Mouse (Mus musculus) adrenal gland, postnatal 36 days (tissue): ENCODE data around the gene Rps6kb1. TPM values are rescaled to one million over a fixed set of nuclear protein-coding genes. Genes with fewer than 3 reads are reported as not detected.
"Not testable (repeated sequence)": the region's sequence is repeated elsewhere in the genome, so short reads cannot be mapped to it uniquely, and the experiment has no call there.

Source experiments
- DNase-seq, 2 experiments: peaks; one replicate each; pipeline ENCODE4 v3.0.0; 2021; ENCODE audit warnings: mixed read lengths in 1 of 2
- total RNA-seq, 2 experiments: library from RNA; stranded (reverse); gene quantifications; 2 replicates each; pipeline ENCODE4 v1.2.3; 2021

Gene Rps6kb1
- total RNA-seq, 2 experiments from 2014 or later: 36.8 to 44.8 TPM

DNA sequence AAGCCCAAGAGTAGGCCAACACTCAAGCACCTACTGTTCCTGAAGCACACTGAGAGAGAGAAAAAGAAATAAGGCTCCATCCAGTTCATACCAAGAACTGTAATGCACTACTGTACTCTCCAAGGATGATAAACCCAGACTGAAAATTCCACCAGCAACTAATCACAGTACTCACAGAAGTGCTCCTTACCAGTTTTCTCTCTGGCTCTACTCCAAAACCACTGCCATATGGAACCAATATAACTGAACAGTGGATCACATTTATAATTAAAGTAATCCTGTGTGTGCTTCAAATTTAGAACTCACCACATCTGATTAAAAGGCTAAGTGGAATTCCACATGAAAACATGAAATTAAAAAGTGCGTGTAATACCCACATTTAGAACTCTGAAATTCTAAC is 1.8 kb downstream of the Rps6kb1 start:
- DNase-seq: no peak

DNA sequence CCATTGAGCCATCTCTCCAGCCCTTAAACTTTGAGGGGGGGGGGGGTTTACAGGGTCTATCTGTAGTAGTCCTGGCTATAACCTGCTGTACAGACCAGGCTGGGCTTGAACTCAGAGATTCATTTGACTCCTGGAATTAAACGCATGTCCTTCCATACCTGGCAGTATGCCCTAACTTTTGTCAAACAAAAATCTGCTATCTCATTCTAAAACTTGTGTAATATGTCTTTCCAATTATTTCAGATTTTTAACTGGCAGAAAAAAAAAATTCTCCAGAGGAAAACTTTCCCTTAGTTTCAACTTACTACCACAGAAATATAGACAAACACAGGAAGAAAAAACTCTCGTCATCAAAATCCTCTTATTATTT is 4.1 kb downstream of the Rps6kb1 start:
- no peak for DNase-seq

DNA sequence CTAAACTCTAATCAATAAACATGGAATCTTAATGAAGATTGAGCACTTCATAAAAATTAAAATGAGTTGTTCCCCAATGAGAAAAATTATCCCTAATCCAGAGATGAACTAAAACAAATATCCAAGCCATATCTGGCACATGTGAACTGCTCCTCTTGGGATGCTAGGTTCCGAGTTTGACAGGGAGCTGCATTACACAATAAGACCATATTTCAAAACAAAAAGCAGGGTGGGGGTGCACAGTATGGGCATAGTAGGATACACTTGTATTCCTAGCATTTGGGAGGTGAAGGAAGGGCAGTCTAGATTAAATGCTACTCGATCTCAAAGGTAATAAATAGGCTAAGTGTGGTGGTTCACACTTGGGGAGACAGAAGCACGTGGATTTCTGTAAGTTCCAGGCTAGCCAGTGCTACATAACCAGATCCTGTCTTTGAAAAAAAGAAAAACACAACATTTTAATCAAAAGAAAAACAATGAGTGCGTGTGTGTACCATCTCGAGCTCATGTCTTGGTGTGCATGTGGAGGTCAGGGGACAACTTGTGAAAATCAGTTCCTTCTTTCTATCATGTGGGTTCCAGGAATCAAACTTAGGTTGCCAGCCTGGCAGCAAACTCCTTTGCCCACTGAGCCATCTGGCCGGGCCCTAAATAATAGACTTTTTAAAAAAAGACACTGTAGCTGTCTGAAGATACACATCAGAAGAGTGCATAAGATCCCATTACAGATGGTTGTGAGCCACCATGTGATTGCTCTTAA is 4.7 kb downstream of the Rps6kb1 start:
- no peak for DNase-seq

DNA sequence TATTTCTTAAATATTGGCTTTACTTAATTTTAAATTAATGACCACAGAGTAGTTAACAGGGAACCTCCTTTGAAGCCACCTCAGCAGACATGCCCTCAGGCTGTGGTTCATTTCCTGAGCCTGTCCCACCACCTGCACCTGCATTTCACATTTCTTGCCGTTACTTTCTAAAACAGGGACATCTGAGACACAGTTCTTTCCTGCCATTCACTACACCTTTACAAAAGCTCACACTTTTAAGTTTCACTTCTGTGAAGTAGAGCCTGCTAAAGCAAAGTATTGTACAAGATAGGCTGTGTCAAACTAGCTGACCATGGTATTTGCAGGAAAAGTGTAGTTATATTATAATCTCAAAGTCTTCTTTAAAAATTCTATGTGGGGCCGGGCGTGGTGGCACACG is 5.8 kb downstream of the Rps6kb1 start:
- DNase-seq: no peak

DNA sequence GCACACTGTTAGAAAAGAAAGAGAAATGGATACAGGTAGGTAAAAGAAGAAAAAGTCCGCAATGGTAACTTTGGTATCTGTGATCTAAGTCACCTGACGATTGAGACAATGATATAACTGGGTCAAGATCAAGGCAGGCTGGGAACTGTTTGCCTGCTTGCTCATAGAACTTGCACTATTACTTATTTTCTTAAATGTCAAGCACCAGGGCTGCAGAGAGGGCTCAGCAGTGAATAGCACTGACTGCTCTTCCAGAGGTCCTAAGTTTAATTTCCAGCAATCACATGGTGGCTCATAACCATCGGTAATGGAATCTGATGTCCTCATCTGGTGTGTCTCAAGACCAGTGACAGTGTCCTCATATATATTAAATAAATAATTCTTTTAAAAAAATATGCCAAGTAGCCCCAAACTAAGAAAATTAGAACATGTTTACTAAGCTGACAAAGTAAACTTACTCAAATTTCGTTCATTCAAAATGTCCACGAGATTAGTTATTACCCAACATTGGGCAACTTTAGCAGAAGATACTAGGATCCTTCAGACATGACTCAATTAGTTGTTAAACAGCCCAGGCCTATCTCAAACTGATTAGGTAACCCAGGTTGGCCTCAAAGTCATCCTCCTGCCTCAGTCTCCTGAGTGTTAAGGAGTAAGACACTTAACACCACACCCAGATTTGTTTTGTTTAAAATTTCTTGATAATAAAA is 10.2 kb downstream of the Rps6kb1 start:
- peak; percentile 15 to 20 for DNase-seq

DNA sequence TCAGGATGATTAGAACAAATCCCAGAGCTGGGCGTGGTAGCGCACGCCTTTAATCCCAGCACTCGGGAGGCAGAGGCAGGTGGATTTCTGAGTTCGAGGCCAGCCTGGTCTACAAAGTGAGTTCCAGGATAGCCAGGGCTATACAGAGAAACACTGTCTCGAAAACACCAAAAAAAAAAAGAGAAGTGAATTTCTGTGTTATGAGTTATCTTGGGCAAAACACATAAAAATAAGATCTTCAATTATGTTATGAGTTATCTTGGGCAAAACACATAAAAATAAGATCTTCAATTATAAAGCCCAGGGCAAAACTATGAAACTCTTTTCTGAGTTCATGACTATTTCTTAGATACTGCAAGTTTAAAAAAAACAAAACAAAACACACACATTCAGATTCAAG is 11.3 kb downstream of the Rps6kb1 start:
- DNase-seq: not testable (repeated sequence)

DNA sequence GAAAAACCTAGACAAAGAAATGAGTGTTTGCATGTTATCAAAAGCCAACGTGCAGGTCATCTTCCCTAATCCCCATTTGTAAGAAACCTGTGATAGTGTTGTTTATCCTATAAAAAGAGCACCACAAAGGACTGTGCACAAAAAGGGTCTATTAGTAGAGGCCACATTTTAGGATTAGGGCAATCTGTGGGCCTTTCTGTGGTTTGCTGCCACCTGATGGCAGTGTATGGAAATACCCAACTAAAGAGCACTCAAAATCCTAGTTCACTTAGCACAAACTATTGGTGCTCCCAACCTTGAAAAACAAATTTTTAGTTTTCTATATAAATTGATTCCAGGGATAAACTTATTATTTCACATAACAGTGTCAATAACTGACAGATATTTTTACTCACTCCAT is 11.8 kb downstream of the Rps6kb1 start:
- peak in 1 of 2 experiments; percentile 40 for DNase-seq

DNA sequence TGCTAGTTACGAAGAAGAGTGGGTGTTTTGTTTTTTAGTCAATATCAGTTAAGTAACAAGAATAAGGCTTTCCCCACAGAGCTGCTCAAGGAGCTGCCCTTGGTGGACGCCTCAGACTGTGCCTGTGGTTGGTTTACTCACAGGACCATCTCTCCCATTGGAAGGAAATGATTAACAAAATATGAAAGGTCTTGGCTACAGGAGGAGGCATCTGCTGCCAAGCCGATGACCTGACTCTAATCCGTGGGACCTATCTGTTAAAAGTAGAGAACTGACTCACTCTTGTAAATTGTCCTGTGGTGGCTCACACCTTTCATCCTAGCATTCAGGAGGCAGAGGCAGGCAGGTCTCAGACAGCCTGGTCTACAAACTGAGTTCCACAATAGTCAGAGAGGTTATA is 17.1 kb downstream of the Rps6kb1 start:
- DNase-seq: no peak

DNA sequence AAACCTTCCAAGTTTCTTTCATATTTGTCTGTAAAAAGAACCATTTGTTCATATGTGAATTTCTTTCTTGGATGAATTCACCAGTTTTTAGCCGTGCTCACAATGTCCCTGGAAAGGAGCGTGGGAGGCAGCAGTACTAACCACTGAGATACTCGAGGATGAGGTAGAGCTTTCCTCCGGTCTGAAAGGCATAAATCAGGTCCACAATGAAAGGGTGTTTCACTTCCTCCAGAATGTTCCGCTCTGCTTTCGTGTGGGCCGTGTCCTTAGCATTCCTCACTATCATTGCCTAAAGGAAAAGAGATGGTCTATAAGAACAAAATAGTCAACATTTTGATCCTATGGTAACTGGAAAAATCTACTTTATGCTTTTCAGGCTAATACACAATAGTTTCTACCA is 24.9 kb downstream of the Rps6kb1 start:
- DNase-seq: no peak

DNA sequence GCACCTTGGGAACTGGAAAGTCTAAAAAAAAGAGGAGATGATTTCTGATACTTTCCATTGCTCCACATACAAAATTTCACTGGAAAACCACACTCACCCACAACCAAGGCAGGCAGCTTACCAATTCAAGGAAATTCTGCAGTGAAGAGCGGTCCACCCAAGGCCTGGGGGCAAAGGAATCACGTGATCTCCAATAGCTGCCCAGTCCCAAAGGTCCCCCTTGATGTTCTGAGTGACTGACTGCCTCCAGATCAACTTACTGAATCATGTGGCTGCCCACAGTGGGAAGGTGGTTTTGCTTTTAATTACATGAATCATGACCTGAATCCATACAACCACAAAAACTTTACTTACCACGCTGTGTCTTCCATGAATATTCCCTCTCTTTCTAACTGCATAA is 27.4 kb downstream of the Rps6kb1 start:
- DNase-seq: no peak

DNA sequence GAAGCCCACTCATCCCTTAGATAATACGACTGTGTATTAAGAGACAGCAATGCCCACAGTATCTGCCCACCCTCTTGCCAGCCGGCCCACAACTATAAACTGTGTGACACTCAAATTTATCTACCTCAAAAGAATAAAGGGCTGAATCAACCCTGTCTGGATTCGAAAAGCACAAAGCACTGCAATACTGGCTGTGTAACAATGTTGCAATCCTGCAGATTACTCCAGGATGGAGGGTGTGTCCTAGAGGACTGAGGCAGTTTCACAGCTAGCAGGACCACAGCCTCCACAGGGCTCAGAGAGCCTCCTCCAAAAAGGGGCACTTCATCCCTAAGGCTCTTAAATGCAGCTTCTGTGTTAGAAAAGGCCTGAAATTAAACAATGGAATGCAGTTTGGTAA is 28.0 kb downstream of the Rps6kb1 start:
- DNase-seq: no peak

DNA sequence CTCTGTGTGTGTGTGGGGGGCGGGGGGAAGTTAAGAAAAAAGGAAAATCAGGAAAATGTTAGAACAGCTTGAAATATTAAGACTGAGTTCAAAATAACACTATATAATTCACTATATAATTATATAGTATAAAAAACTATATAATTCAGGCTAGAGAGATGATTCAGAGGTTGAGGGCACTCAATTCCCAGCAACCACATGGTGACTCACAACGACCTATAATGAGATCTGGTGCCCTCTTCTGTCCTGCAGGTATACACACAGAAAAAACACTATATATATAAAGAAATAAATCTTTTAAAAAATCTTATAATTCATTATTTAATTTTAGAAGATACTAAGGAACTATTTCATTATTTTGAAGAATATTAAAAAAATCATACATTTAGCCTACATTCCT is 36.6 kb downstream of the Rps6kb1 start:
- DNase-seq: no peak

DNA sequence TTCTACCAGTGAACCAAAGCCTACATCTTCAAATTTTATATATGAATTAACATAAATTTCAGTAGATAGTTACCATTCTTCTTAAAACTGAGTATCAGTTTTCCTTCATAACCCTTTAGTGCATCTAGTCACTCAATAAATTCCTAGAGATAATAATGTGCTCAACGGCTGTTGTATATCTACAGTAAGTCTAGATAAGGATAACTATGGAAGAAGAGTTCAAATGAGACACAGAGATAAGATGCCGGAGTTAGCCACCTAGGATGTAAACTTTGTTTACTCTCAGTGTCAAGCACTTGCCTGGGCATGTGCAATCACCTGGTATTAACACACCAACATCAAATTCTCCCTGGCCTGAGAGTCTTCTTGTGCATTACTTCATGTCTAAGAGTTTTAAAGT is 37.3 kb downstream of the Rps6kb1 start:
- no peak for DNase-seq

DNA sequence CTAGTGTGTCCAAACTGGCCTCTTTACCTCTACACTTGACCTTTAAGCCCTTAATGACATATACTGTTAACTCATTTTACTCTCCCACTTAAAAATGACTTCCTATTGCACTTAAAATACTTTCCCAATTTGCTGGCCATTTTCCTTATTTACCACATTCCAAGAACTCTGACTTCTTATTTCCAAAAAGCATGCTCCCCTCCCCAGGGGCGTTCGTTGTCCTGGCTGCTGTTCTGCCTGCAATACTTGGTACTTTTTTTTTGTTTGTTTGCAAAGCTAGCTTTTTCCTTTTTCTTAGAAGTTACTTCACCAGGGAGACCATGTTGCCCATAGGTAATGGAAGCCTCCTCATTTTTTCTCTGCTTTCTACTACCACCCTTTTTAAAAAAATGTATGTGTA is 41.5 kb downstream of the Rps6kb1 start:
- peak in 1 of 2 experiments; percentile 36 for DNase-seq

DNA sequence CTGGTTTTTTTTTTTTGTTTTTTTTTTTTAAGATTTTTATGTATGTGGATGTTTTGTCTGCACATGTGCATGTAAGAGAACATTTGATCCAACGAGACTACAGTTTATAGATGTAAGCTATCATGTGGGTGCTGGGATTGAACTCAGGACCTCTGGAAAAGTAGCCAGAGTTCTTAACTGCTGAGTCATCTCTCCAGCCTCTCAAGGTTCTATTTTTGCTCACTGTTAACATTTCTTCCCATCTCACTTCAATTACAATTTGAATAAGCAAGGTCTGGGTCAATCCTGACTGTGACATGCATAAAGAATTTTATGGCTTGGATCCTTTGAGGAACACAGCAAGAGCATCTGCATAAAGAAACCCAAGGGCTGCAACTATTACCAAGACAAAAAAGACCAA is 43.8 kb downstream of the Rps6kb1 start:
- no peak for DNase-seq

DNA sequence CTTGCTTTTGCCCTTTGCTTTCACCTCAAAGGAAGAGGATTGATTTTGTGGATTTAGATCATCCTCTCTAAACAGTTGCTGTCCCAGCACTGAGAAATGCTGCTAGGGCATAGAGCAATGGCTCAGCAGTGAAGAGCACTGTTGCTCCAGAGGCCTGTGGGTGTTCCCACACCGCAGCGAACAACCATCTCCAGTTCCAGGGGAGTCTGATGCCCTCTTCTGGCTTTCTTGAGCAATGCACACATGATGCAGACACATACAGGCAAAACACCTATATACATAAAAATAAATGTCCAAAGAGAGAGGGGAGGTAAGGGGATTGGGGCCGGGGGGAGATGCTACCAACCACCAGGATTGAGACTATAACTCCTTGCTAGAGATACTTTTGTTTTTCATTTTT is 46.7 kb downstream of the Rps6kb1 start:
- no peak for DNase-seq

DNA sequence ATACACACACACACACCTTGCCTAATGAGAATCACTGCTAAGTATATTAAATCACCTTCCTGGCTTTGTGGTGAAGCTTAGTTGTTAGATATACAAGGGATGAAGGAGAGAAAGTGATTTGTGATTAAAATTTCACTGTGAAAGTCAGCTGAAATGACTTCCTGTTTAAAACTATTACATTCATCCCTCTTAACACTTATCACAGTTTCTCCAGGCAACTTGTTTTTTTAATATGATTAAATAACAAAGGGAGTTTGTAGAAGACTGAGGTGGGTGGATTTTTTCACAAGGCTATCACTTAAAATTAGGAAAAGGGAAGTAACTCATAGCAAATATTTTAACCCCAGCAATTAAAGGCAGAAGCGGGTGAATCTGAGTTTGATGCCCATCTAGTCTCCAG is 47.2 kb downstream of the Rps6kb1 start:
- DNase-seq: no peak

DNA sequence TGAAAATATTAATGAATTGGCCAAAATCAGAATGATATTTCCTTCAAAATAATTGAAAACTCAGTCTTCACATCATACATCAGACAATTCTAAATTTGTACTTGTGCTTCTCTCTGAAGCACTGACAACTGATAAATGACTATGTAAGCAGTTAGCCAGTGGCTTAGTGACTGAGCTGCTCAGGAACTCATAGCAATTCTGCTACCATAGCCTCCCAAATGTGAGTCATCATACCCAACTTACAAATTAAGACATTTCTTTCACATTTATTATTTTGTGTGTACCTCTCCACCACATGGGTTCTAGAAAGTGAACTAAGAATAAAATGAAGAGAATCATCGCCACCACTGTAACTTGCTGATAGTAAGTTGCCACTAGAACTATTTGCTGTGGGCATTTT is 53.8 kb downstream of the Rps6kb1 start:
- no peak for DNase-seq

DNA sequence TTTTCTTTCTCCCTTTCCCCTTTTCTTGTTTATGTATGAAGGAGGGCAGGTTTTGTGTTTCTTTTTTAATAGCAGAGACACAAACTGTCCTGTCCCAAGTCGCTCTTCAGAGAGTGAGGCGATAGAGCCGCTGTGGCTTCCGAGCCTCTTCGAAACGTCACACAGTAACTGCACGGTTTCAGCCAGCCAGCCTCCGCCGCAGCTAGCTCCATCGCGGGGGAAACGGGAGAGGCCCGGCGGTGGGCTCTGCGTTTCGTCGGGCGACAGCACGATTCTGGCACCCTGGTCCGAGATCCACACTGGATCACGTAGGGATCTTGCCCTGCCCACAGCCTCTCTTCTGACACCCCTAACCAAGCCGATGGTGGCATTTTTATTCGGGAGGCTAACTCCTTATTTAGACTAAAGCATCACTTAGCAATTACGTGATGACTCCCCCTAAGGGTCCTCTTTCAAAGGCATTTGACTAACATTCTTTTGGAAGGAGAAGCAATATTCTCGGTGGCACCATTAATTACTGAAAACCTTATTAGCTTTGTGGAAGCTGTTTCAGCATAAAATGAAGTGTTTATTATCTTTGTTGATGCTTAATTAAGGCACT is 59.6 kb downstream of the Rps6kb1 start:
- peak; percentile 55 to 68 for DNase-seq

DNA sequence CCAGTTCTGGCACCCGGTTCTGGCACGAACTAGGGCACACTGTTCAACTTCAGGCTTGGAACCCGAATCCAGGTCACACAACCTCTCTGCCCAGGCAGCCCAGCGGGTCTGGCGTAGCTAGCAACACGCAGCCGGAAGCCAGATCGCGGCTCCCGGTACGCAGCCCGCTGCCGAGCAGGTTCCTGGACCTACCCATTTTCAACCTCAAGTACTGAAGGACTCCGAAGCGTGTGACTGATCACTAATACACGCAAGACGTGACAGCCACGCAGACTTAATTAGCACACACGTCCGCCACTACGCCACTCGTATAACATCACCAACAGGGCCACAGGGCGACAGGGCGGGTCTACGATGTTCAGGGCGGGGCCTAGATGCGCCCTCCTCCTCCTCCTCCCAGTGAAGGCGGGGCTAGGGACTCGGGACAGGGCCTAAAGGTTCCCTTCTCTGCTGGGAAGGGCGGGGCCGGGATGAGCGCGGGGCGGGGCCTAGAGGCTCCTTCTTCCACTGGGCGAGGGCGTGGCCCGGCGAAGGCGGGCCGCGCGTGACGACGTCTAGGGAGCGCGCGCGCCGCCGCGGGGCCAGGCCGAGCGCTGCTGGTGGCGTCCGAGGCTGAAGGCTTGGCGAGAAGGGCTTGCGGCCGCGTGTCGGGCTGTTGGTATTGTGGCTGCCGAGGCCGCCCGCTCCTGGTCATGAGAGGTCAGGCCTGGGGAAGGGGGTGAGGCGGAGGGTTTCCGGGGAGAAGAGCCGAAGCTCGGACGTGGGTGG is 60.3 kb downstream of the Rps6kb1 start, which contains the start of gene Rnft1:
Rnft1 (plus strand) TSS at position 557 of the 768 bp plus-strand sequence.
- DNase-seq: peak; percentile 99 to 100

DNA sequence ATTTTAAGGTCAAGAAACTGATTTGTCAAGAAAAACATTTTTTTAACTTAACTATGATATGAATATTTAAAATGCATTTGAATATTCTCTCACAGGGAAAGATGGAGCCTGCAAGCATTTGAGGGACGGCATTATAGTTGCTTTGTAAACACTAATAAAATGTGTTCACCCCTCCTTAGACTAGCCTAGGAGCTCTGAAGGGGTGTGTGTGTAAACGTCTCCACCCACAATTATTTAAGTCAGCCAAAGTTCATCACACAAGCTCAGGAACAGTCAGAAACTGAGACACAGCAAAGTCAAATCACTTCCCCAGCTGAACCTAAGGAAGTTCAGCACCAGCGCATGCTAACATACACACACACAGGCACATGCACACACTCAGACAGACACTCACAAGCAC is 71.0 kb downstream of the Rps6kb1 start:
- DNase-seq: no peak

DNA sequence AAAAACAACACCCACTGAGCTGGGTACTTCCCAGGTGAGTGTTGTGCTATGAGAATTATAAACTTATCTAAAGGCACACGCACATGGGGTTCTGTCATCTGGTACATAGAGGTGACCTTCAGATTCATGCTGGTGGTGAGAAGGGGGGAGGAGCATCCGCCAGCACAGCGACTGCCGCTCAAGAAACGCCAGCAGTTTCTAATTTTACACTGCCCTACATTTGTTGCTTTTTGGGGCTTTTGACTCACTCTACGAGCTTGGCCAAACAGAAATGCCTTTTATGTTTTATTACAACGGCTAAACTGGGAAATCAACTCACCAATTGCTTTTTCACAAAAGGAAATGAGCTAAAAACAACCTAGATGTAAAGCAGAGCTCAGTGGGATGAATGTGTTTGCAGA is 71.8 kb downstream of the Rps6kb1 start:
- peak; percentile 16 to 58 for DNase-seq

DNA sequence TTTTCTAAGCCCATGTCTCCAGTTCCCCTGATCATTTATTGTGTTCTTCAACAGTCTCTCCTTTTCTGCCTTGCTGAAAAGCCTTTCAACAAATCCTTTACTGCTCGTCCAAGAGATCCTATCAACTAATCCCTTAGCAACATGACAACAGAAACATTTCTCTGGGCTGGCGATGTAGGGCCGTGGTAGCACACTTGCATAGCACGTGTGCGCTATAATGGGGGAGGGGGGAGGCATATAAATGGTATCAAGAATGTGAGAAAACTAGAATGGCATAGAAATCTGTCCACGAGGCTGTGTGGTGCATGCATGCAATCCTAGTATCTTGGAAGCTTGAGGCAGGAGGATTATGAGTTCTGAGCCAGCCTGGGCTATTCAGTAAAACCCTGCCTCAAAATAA is 72.8 kb downstream of the Rps6kb1 start:
- DNase-seq: no peak
